Mouse (Mus musculus) liver, adult 2 months (tissue): ENCODE results near the gene Syn3. TPM values are rescaled to one million over a fixed set of nuclear protein-coding genes. Genes with fewer than 3 reads are reported as not detected.

Experiments
- DNase-seq: peaks from one replicate; pipeline ENCODE4 v3.0.0-alpha.2; 2011; ENCODE audit warnings: low read depth, low spot score; ENCODE audit errors: extremely low read depth
- H3K27ac ChIP-seq: fragments of 200-500 bp; replicated peaks from 2 replicates; pipeline ENCODE4 v1.5.1; 2012; ENCODE audit warnings: low read depth, mild to moderate bottlenecking, control low read depth, inconsistent platforms, low read length; ENCODE audit not compliant: insufficient read depth
- H3K27me3 ChIP-seq: fragments of 200-500 bp; 2 replicates; pipeline ENCODE4 v1.6.1; 2012; ENCODE audit warnings: mild to moderate bottlenecking, moderate library complexity, low read length, inconsistent platforms; ENCODE audit not compliant: control insufficient read depth, insufficient read depth
- H3K36me3 ChIP-seq: fragments of 200-500 bp; 2 replicates; pipeline ENCODE4 v1.6.1; 2012; ENCODE audit warnings: low read length, inconsistent platforms; ENCODE audit not compliant: control insufficient read depth, insufficient read depth
- H3K4me1 ChIP-seq: fragments of 200-500 bp; 2 replicates; pipeline ENCODE4 v1.6.1; 2011; ENCODE audit warnings: low read length; ENCODE audit not compliant: control insufficient read depth, insufficient read depth
- H3K4me3 ChIP-seq: fragments of 200-500 bp; 2 replicates; pipeline ENCODE4 v1.5.1; 2011; ENCODE audit warnings: low read depth, mild to moderate bottlenecking, control low read depth, low read length, moderate library complexity; ENCODE audit not compliant: insufficient read depth
- H3K79me2 ChIP-seq: fragments of 200-500 bp; 2 replicates; pipeline ENCODE4 v1.6.1; 2012; ENCODE audit warnings: inconsistent platforms, mild to moderate bottlenecking, low read length, moderate library complexity; ENCODE audit not compliant: control insufficient read depth, insufficient read depth
- H3K9ac ChIP-seq: fragments of 200-500 bp; 2 replicates; pipeline ENCODE4 v1.6.1; 2012; ENCODE audit warnings: low read depth, mild to moderate bottlenecking, control low read depth, inconsistent platforms, low read length
- CTCF ChIP-seq: fragments of 200-500 bp; IDR thresholded peaks from 2 replicates; pipeline ENCODE4 v1.5.1; 2011; ENCODE audit warnings: low read depth, low read length, control low read depth
- POLR2A ChIP-seq: fragments of 200-500 bp; IDR thresholded peaks from 2 replicates; pipeline ENCODE4 v1.6.1; 2011; ENCODE audit warnings: low read length, control low read depth; ENCODE audit not compliant: insufficient read depth; ENCODE audit errors: extremely low read depth
- WGBS: fragments of 180-500 bp; shearing (Covaris S2); methylation state at CpG from one replicate; pipeline ENCODE4 v1.1.7; 2018; 5-methylcytosine and 5-hydroxymethylcytosine counted together
- polyA plus RNA-seq: library from polyadenylated mRNA; depleted of rRNA; stranded (reverse); fragments of >200 nt; gene quantifications from 2 replicates; pipeline ENCODE4 v1.2.3, GENCODE M21; 2012
- total RNA-seq: library from RNA; depleted of rRNA; stranded (reverse); fragments of >200 nt; gene quantifications from 2 replicates; pipeline ENCODE4 v1.2.3, GENCODE M21; 2014

The Syn3 gene
- total and polyA plus RNA-seq, 2 experiments, result 0.81 to 0.83 TPM

GRCm38 (mm10) chr10:86310527-86310926, 188.2 kb downstream of the Syn3 start:
- H3K79me2 ChIP-seq, result peaks cover 3% of the 10 kb centered on the region; the same call in 1 of the 2 replicates
- no peak overlapping the region for H3K9ac ChIP-seq
- WGBS, result 66% methylated on average over 6 of the region's 6 CpGs
- no peak overlapping the region for H3K27ac ChIP-seq
- no peaks in the 10 kb centered on the region for H3K27me3 ChIP-seq
- H3K4me3 ChIP-seq, result no peak overlapping the region
- H3K4me1 ChIP-seq, result peaks cover 3% of the 10 kb centered on the region; the same call in 1 of the 2 replicates
- TF ChIP-seq CTCF (no peak), POLR2A (no peak)
- H3K36me3 ChIP-seq, result no peaks in the 10 kb centered on the region
- DNase-seq, result no peak

GRCm38 (mm10) chr10:86307235-86307634, 191.5 kb downstream of the Syn3 start:
- H3K36me3 ChIP-seq, result no peaks in the 10 kb centered on the region
- no peak overlapping the region for H3K9ac ChIP-seq
- H3K4me1 ChIP-seq, result no peaks in the 10 kb centered on the region; the same call in 1 of the 2 replicates
- TF ChIP-seq CTCF (no peak), POLR2A (no peak)
- no peak for DNase-seq
- H3K27ac ChIP-seq, result no peak overlapping the region
- WGBS, result 87% methylated on average over 4 of the region's 4 CpGs
- no peaks in the 10 kb centered on the region; the same call in 1 of the 2 replicates for H3K27me3 ChIP-seq
- H3K79me2 ChIP-seq, result peaks cover 7% of the 10 kb centered on the region; the same call in 1 of the 2 replicates
- no peak overlapping the region for H3K4me3 ChIP-seq

GRCm38 (mm10) chr10:86304583-86304982, 194.1 kb downstream of the Syn3 start:
- H3K27me3 ChIP-seq, result no peaks in the 10 kb centered on the region; the same call in 1 of the 2 replicates
- no peak overlapping the region for H3K9ac ChIP-seq
- H3K4me3 ChIP-seq, result no peak overlapping the region
- H3K27ac ChIP-seq, result no peak overlapping the region
- 45% methylated on average over 2 of the region's 2 CpGs for WGBS
- no peaks in the 10 kb centered on the region for H3K36me3 ChIP-seq
- H3K4me1 ChIP-seq, result no peaks in the 10 kb centered on the region; the same call in 1 of the 2 replicates
- no peak for DNase-seq
- H3K79me2 ChIP-seq, result peaks cover 7% of the 10 kb centered on the region; the same call in 1 of the 2 replicates
- no peak for TF ChIP-seq POLR2A
- TF ChIP-seq CTCF, result no peak

- no peaks in the 10 kb centered on the region for H3K36me3 ChIP-seq
- no peaks in the 10 kb centered on the region; the same call in 1 of the 2 replicates for H3K4me1 ChIP-seq
- no peak for TF ChIP-seq CTCF
- TF ChIP-seq POLR2A, result no peak
- no peak overlapping the region for H3K4me3 ChIP-seq
- H3K27me3 ChIP-seq, result no peaks in the 10 kb centered on the region; the same call in 1 of the 2 replicates
- WGBS, result 67% methylated on average over 2 of the region's 2 CpGs
- no peak for DNase-seq
- H3K27ac ChIP-seq, result no peak overlapping the region
- peaks cover 7% of the 10 kb centered on the region; the same call in 1 of the 2 replicates for H3K79me2 ChIP-seq
- no peak overlapping the region for H3K9ac ChIP-seq
Measured at GRCm38 (mm10) chr10:86303495-86303876, 195.2 kb downstream of the Syn3 start.

- TF ChIP-seq POLR2A (no peak), CTCF (peak; percentile 91)
- no peak overlapping the region for H3K27ac ChIP-seq
- 37% methylated on average over 8 of the region's 8 CpGs for WGBS
- no peak overlapping the region; the same call in 1 of the 2 replicates for H3K4me3 ChIP-seq
- H3K9ac ChIP-seq, result no peak overlapping the region
- no peaks in the 10 kb centered on the region; the same call in 1 of the 2 replicates for H3K4me1 ChIP-seq
- no peaks in the 10 kb centered on the region for H3K36me3 ChIP-seq
- peak; percentile 43 for DNase-seq
- H3K27me3 ChIP-seq, result no peaks in the 10 kb centered on the region; the same call in 1 of the 2 replicates
- H3K79me2 ChIP-seq, result 0 out of 2 replicates have a peak, but pooled peaks cover 3% of the 10 kb centered on the region
Measured at GRCm38 (mm10) chr10:86302761-86303494, 195.8 kb downstream of the Syn3 start.

- Histone ChIP-seq H3K9ac (peak overlapping the region; percentile 26), H3K4me1 (no peaks in the 10 kb centered on the region; the same call in 1 of the 2 replicates), H3K4me3 (peak overlapping the region; percentile 65), H3K79me2 (0 out of 2 replicates have a peak, but pooled peaks cover 3% of the 10 kb centered on the region), H3K36me3 (no peaks in the 10 kb centered on the region), H3K27me3 (no peaks in the 10 kb centered on the region; the same call in 1 of the 2 replicates), H3K27ac (peak overlapping the region; percentile 53)
- TF ChIP-seq POLR2A (no peak), CTCF (no peak)
- WGBS, result 64% methylated on average over 4 of the region's 4 CpGs
- DNase-seq, result no peak
Measured at GRCm38 (mm10) chr10:86302318-86302648, 196.4 kb downstream of the Syn3 start.
